8 mouse cellular contexts compared by ENCODE assay signal in the genomic region with DNA sequence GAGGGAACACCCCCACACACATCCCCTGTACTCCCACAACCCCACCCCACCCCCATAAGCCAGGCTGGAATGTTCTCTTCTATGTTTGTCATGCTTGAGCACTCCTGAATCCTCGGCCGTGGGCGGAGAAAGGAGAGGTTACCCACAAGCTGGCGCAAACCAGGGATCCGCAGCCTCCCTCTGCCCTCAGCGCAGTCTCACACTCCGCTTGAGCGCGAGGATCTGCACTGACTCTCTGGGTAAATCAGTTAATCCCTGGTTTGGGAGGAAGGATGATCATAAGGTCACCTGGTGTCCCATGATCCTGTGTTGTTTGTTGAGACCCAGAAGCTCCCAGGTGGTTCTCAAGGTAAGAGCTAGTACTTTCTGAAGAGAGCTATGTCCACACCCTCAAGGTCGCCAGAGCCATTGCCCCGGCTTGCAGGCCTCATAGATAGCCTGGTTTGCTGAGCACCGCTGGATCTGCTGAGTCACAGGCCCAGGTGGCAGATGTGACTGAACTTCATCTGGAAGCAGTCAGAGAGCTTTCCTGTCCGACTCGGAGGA. TPM values are rescaled to one million over a fixed set of nuclear protein-coding genes. Genes with fewer than 3 reads are reported as not detected.
DNase-seq lines count a peak whose midpoint lies in the region; ATAC-seq and TF ChIP-seq lines count a peak whose summit lies in the region.

No protein-coding gene starts in this region.

- H3K27ac ChIP-seq in midbrain, embryonic 13.5 days, result no peak overlapping the region
- H3K27ac ChIP-seq in midbrain, postnatal 0 days (ENCODE audit: low read depth, low read length), result no peak overlapping the region
- peak overlapping the region; percentile 30; the same call in 1 of the 2 replicates for H3K27ac ChIP-seq in bone marrow, adult 2 months (ENCODE audit: control insufficient read depth, insufficient read depth, low read depth, low read length, poor library complexity)
- peak overlapping the region; percentile 92 for H3K27ac ChIP-seq in lung, postnatal 0 days (ENCODE audit: low read length)

- TF ChIP-seq CTCF in midbrain, postnatal 0 days (IDR thresholded peaks at IDR 0.05), result no peak
- no peak for TF ChIP-seq CTCF in bone marrow, adult 2 months (IDR thresholded peaks at IDR 0.05; ENCODE audit: control insufficient read depth, insufficient read depth, low read length)
- TF ChIP-seq CTCF in lung, postnatal 0 days (IDR thresholded peaks at IDR 0.05), result no peak

- no peak overlapping the region for H3K4me2 ChIP-seq in midbrain, embryonic 13.5 days (replicated peaks)
- H3K4me2 ChIP-seq in midbrain, postnatal 0 days (ENCODE audit: low read depth, low read length, poor library complexity, severe bottlenecking), result no peak overlapping the region
- 0 out of 2 replicates have a peak overlapping the region, but pooled peaks have one; percentile 3 for H3K4me2 ChIP-seq in lung, postnatal 0 days (replicated peaks; ENCODE audit: low read depth, low read length)

- no peak for ATAC-seq in midbrain, embryonic 13.5 days
- no peak for ATAC-seq in midbrain, postnatal 0 days (ENCODE audit: low FRiP score)
- peak; percentile 76 for ATAC-seq in lung, postnatal 0 days

- TF ChIP-seq EP300 in lung, postnatal 0 days (IDR thresholded peaks at IDR 0.05), result peak; percentile 90

- 0 out of 2 replicates have a peak, but pooled peaks cover 3% of the 10 kb centered on the region for H3K4me1 ChIP-seq in midbrain, embryonic 13.5 days (replicated peaks)
- no peaks in the 10 kb centered on the region for H3K4me1 ChIP-seq in midbrain, postnatal 0 days (ENCODE audit: insufficient read depth, low read length)
- H3K4me1 ChIP-seq in bone marrow, adult 2 months (ENCODE audit: control insufficient read depth, insufficient read depth, low read length), result peaks cover 2% of the 10 kb centered on the region
- H3K4me1 ChIP-seq in lung, postnatal 0 days (ENCODE audit: insufficient read depth, low read depth, low read length), result no peaks in the 10 kb centered on the region; the same call in 1 of the 2 replicates

- no peaks in the 10 kb centered on the region for H3K9me3 ChIP-seq in midbrain, embryonic 13.5 days
- H3K9me3 ChIP-seq in midbrain, postnatal 0 days (ENCODE audit: low read length), result no peaks in the 10 kb centered on the region
- no peaks in the 10 kb centered on the region for H3K9me3 ChIP-seq in lung, postnatal 0 days (ENCODE audit: low read length)

- TF ChIP-seq POLR2A in bone marrow, adult 2 months (IDR thresholded peaks at IDR 0.05; ENCODE audit: borderline replicate concordance, control insufficient read depth, low read depth, low read length), result no peak

- no peak for DNase-seq in midbrain, postnatal 0 days (ENCODE audit: low spot score)
- DNase-seq in kidney, adult 9 months, result peak; percentile 93
- DNase-seq in lung, postnatal 0 days (ENCODE audit: low spot score), result peak; percentile 83
- no peak for DNase-seq in gastrocnemius, postnatal 36 days
- no peak for DNase-seq in gastrocnemius, postnatal 10 days
- no peak for DNase-seq in thymus, postnatal 14 days

- H3K36me3 ChIP-seq in midbrain, embryonic 13.5 days, result no peaks in the 10 kb centered on the region
- H3K36me3 ChIP-seq in midbrain, postnatal 0 days (ENCODE audit: insufficient read depth, low read length), result no peaks in the 10 kb centered on the region
- H3K36me3 ChIP-seq in lung, postnatal 0 days (ENCODE audit: insufficient read depth, low read length), result no peaks in the 10 kb centered on the region

- WGBS in midbrain, embryonic 13.5 days, result 34% methylated on average over 14 of the region's 14 CpGs
- WGBS in midbrain, postnatal 0 days, result 41% methylated on average over 14 of the region's 14 CpGs
- 64% methylated on average over 14 of the region's 14 CpGs for WGBS in bone marrow, adult 2 months
- 47% methylated on average over 14 of the region's 14 CpGs for WGBS in lung, postnatal 0 days

- H3K27me3 ChIP-seq in midbrain, embryonic 13.5 days, result no peaks in the 10 kb centered on the region
- no peaks in the 10 kb centered on the region for H3K27me3 ChIP-seq in midbrain, postnatal 0 days (ENCODE audit: insufficient read depth, low read length)
- no peaks in the 10 kb centered on the region for H3K27me3 ChIP-seq in lung, postnatal 0 days (replicated peaks; ENCODE audit: insufficient read depth, low read length)

- H3K4me3 ChIP-seq in midbrain, embryonic 13.5 days (replicated peaks), result no peak overlapping the region
- H3K4me3 ChIP-seq in midbrain, postnatal 0 days (ENCODE audit: low read depth, low read length), result no peak overlapping the region
- H3K4me3 ChIP-seq in bone marrow, adult 2 months (replicated peaks; ENCODE audit: control insufficient read depth, low read depth, low read length), result no peak overlapping the region
- no peak overlapping the region for H3K4me3 ChIP-seq in lung, postnatal 0 days (ENCODE audit: low read depth, low read length)

- intact Hi-C loops in gastrocnemius, postnatal 36 days (cut with DNase I), result no loop called here

- H3K9ac ChIP-seq in midbrain, embryonic 13.5 days (replicated peaks), result 0 out of 2 replicates have a peak overlapping the region, but pooled peaks have one; percentile 7
- no peak overlapping the region for H3K9ac ChIP-seq in midbrain, postnatal 0 days (replicated peaks; ENCODE audit: low read length, poor library complexity, severe bottlenecking)
- H3K9ac ChIP-seq in lung, postnatal 0 days (replicated peaks; ENCODE audit: low read depth), result no peak overlapping the region

RNA-seq across cellular contexts. Expression of gene Selenbp1, which starts 15.0 kb away (rescaled TPM):
- polyA plus RNA-seq in midbrain, embryonic 13.5 days (2015; fragmentation: Nextera tagmentation; extraction: Ambion mirVana), result 7.7 and 9.0 TPM in 2 replicates
- total RNA-seq in midbrain, postnatal 0 days (2014; rRNA removed), result 17.7 and 19.8 TPM in 2 replicates
- polyA plus RNA-seq in midbrain, postnatal 0 days (2015; fragmentation: Nextera tagmentation; extraction: Ambion mirVana), result 11.7 and 13.7 TPM in 2 replicates
- polyA plus RNA-seq in bone marrow, adult 2 months (2011; ENCODE audit: insufficient read depth, insufficient read length, low replicate concordance, missing spikeins), result 30.8 and 35.6 TPM in 2 replicates
- polyA plus RNA-seq in lung, postnatal 0 days (2015; fragmentation: Nextera tagmentation; extraction: Ambion mirVana), result 1,021 and 1,046 TPM in 2 replicates
- 10 to 100 TPM in 1 of 2 experiments, 1 to 10 TPM in 1; 8.2 to 17.1 TPM for total RNA-seq in gastrocnemius, postnatal 36 days (2021)
- total RNA-seq in gastrocnemius, postnatal 10 days (2021), result 1 to 10 TPM; 8.3 to 8.6 TPM

RNA-seq across cellular contexts. Expression of gene Psmb4, which starts 31.1 kb away (rescaled TPM):
- 375 and 391 TPM in 2 replicates for polyA plus RNA-seq in midbrain, embryonic 13.5 days (2015; fragmentation: Nextera tagmentation; extraction: Ambion mirVana)
- total RNA-seq in midbrain, postnatal 0 days (2014; rRNA removed), result 270 and 309 TPM in 2 replicates
- polyA plus RNA-seq in midbrain, postnatal 0 days (2015; fragmentation: Nextera tagmentation; extraction: Ambion mirVana), result 358 and 362 TPM in 2 replicates
- 291 and 443 TPM in 2 replicates for polyA plus RNA-seq in bone marrow, adult 2 months (2011; ENCODE audit: insufficient read depth, insufficient read length, low replicate concordance, missing spikeins)
- polyA plus RNA-seq in lung, postnatal 0 days (2015; fragmentation: Nextera tagmentation; extraction: Ambion mirVana), result 234 and 249 TPM in 2 replicates
- total RNA-seq in gastrocnemius, postnatal 36 days (2021), result 100 to 1,000 TPM; 189 to 190 TPM
- total RNA-seq in gastrocnemius, postnatal 10 days (2021), result 100 to 1,000 TPM; 240 to 255 TPM

RNA-seq across cellular contexts. Expression of gene Rfx5, which starts 36.0 kb away (rescaled TPM):
- 5.0 and 5.2 TPM in 2 replicates for polyA plus RNA-seq in midbrain, embryonic 13.5 days (2015; fragmentation: Nextera tagmentation; extraction: Ambion mirVana)
- 17.5 and 25.1 TPM in 2 replicates for total RNA-seq in midbrain, postnatal 0 days (2014; rRNA removed)
- 6.0 and 6.9 TPM in 2 replicates for polyA plus RNA-seq in midbrain, postnatal 0 days (2015; fragmentation: Nextera tagmentation; extraction: Ambion mirVana)
- 4.5 and 22.2 TPM in 2 replicates for polyA plus RNA-seq in bone marrow, adult 2 months (2011; ENCODE audit: insufficient read depth, insufficient read length, low replicate concordance, missing spikeins)
- 3.3 and 3.5 TPM in 2 replicates for polyA plus RNA-seq in lung, postnatal 0 days (2015; fragmentation: Nextera tagmentation; extraction: Ambion mirVana)
- total RNA-seq in gastrocnemius, postnatal 36 days (2021), result 1 to 10 TPM; 3.8 to 5.7 TPM
- 10 to 100 TPM in 1 of 2 experiments, 1 to 10 TPM in 1; 7.6 to 11.5 TPM for total RNA-seq in gastrocnemius, postnatal 10 days (2021)

RNA-seq across cellular contexts. Expression of gene Pi4kb, which starts 56.6 kb away (rescaled TPM):
- 24.7 and 25.3 TPM in 2 replicates for polyA plus RNA-seq in midbrain, embryonic 13.5 days (2015; fragmentation: Nextera tagmentation; extraction: Ambion mirVana)
- total RNA-seq in midbrain, postnatal 0 days (2014; rRNA removed), result 55.0 and 60.7 TPM in 2 replicates
- polyA plus RNA-seq in midbrain, postnatal 0 days (2015; fragmentation: Nextera tagmentation; extraction: Ambion mirVana), result 21.0 and 24.3 TPM in 2 replicates
- polyA plus RNA-seq in bone marrow, adult 2 months (2011; ENCODE audit: insufficient read depth, insufficient read length, low replicate concordance, missing spikeins), result 43.1 and 63.2 TPM in 2 replicates
- 13.6 and 15.6 TPM in 2 replicates for polyA plus RNA-seq in lung, postnatal 0 days (2015; fragmentation: Nextera tagmentation; extraction: Ambion mirVana)
- 10 to 100 TPM; 18.6 to 19.6 TPM for total RNA-seq in gastrocnemius, postnatal 36 days (2021)
- 10 to 100 TPM; 31.0 to 32.7 TPM for total RNA-seq in gastrocnemius, postnatal 10 days (2021)

Comparison
In these comparisons a context has a peak if more than half of its experiments do, and no peak if none do; other contexts are left out.
1. H3K27ac ChIP-seq: peak in bone marrow, adult 2 months (single experiment) and lung, postnatal 0 days (single experiment); none in midbrain, embryonic 13.5 days (single experiment) and midbrain, postnatal 0 days (single experiment).
2. DNase-seq: peak in kidney, adult 9 months (single experiment) and lung, postnatal 0 days (single experiment); none in midbrain, postnatal 0 days (single experiment), gastrocnemius, postnatal 36 days (0 of 2), gastrocnemius, postnatal 10 days (single experiment) and thymus, postnatal 14 days (single experiment).
3. RNA of gene Selenbp1, which starts 15.0 kb away (polyA plus RNA-seq): 1,021 to 1,046 TPM in lung, postnatal 0 days; 30.8 to 35.6 TPM in bone marrow, adult 2 months, 11.7 to 13.7 TPM in midbrain, postnatal 0 days and 7.7 to 9.0 TPM in midbrain, embryonic 13.5 days; every median in the first group is over 10 times any median in the second.